Mouse (Mus musculus) embryonic fibroblast, embryonic 13.5 days (primary cell): Measurements from ENCODE around the gene Psma3.

ENCODE experiments used
- CTCF ChIP-seq: IDR thresholded peaks from 2 replicates; pipeline ENCODE4 v1.5.1; 2011; ENCODE audit warnings: mild to moderate bottlenecking, control low read depth, low read length, moderate library complexity, borderline replicate concordance; ENCODE audit not compliant: insufficient read depth
- POLR2A ChIP-seq: IDR thresholded peaks from 2 replicates; pipeline ENCODE4 v1.6.1; 2011; ENCODE audit warnings: low read depth, mild to moderate bottlenecking, control low read depth, low read length, moderate library complexity

DNA sequence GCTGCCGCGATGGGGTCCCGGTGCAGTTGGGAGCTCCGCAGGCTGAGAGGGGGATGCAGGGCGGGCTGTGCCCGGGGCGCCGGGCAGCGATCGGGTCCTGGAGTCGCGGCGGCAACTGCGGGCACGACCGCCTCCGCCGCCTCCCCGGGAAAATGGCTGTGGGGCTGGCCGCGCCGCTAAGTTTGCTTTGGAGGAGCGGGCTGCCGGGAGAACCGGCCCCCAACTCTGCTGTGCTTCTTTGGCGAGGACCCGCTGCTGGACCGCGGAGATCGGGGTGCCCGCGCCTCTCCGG lies 41.7 kb downstream of the Psma3 start:
- TF ChIP-seq CTCF, result no peak
- TF ChIP-seq POLR2A, result no peak
